Mouse (Mus musculus) mature B cell (primary cell): ENCODE measurements around the gene Rnf166.

Source experiments
- in situ Hi-C: fragments of 300-500 bp; cut with MboI; formaldehyde crosslinking; loops from 2 replicates; pipeline ENCODE4 v1.14.3; 2019

Gene Rnf166

DNA sequence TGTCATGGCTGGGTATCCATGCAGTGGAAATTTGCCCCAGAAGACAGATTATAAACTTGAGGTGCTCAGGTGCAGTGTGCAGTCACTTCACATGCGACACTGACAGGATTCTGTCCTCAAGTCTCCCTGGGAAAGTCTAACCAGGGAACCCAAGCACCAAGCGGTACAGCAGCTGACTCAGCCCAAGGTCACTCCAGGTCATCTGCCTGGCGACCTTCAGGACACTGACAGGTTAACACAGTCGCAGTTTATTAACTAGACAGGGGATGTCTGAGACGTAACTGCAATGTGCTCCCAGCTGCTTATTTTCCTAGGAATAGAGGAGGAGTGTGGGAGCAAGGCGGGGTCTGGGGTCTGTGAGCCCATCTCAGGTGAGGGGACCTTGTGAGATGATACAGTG is 6.5 kb downstream of the Rnf166 start:
- in situ Hi-C loops = no loop called here

- in situ Hi-C loops = no loop called here
Measured at GRCm38 (mm10) chr8:122467816-122468215, 8.0 kb downstream of the Rnf166 start.

- in situ Hi-C loops = no loop called here
Measured at GRCm38 (mm10) chr8:122464985-122465384, 10.9 kb downstream of the Rnf166 start.

- in situ Hi-C loops = no loop called here
Measured at GRCm38 (mm10) chr8:122463651-122464640, 11.9 kb downstream of the Rnf166 start.

GRCm38 (mm10) chr8:122462510-122462909 is 13.4 kb downstream of the Rnf166 start:
- in situ Hi-C loops = no loop called here

- in situ Hi-C loops = no loop called here
Measured at GRCm38 (mm10) chr8:122461473-122462148, 14.3 kb downstream of the Rnf166 start.

DNA sequence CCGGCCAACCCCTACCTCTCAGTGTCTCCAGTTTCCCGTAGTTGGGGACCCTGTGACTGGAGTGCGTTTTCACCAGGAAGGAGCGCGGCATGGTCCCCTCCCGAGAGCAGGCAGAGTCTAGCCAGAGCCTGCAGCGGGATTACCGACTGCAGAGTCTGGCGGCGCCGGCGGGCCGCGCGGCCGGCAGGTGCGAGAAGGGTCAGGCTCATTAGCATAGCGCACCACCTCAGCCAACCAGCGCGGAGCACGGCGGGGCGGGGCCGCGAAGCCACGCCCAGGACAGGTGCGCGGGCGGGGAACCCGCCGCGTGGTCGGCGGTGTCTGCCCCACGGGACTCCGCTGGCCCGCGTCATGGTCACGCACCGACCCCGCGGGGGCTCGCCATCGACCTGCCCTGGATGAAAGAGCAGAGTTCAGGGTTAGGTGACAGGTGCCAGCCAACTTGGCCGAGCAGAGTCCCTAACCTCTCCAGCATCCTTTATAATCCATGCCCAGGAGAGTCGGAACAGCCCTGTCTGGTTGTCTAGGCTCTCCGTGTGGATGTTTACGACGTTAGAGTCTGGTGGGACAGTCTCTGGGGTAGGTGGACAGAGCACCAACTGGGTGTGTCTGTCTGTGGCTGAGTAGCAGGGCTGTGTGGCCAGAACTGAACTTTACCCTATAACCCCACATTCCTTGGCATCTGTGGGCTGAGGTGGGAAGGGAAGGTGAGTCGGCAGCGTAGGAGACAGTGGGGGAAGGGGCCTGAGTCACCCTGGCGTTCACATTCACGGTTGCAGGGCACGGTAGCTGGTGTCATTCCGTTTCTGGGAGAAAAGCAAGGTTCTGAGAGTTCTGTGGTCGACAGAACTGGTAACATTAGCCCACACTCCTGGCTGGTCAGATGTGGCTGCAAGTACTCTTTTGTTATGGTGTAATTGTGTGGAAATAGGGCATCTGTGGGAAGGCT is 15.1 kb downstream of the Rnf166 start, which contains the start of gene Snai3:
Gene Snai3, minus strand, starts transcription at position 210 of the 949 bp plus-strand sequence.
- in situ Hi-C loops = no loop called here

- in situ Hi-C loops = no loop called here
Measured at GRCm38 (mm10) chr8:122459990-122460389, 15.9 kb downstream of the Rnf166 start.

DNA sequence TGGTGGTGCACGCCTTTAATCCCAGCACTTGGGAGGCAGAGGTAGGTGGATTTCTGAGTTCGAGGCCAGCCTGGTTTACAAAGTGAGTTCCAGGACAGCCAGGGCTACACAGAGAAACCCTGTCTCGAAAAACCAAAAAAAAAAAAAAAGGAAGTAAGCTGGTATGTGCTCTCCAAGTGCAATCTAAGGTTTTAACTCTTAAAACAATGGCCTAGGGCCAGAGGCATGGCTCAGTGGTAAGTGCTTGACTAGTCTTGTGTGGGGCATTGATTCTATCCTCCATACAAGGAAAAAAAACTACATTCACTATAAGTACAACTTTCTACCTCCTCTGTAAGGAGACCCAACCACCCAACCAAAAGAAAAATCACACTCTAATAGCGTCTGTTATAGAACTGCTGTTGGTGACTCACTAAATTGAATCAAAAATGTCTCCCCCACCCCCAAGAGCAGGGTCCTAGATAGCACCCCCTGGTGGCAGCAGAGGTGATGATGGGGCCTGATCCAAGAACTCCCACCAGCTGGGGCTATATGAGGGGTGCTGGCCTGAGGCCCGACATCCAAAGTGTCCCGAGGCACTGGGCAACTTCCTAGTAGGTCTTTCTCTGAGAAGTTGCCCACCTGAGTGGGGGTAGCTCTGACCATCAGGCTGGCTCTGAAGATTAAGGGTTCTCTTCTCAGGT is 16.5 kb downstream of the Rnf166 start:
- in situ Hi-C loops = no loop called here

- in situ Hi-C loops = no loop called here
Measured at GRCm38 (mm10) chr8:122457171-122457570, 18.7 kb downstream of the Rnf166 start.

- in situ Hi-C loops = no loop called here
Measured at GRCm38 (mm10) chr8:122454409-122454808, 21.5 kb downstream of the Rnf166 start.

DNA sequence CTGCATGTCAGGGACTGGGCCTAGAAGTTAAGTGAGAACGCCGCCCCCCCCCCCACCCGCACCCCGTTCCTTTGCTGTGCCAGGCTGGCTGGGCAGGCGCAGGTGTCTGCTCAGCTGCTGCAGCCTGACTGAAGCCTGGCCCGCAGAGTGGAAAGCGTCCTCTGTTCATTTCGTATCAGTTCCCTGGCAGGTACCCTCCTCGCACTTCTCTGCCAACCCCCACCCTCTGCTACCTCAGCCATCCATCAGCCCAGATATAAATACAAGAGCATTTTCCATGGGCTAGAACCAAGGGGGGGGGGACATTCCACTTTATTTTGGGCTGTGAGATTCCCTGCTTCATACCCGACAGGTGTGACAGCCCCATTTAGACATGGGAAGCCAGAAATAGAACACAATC is 23.7 kb downstream of the Rnf166 start:
- in situ Hi-C loops = no loop called here

- in situ Hi-C loops = no loop called here
Measured at GRCm38 (mm10) chr8:122451161-122451703, 24.6 kb downstream of the Rnf166 start.

GRCm38 (mm10) chr8:122445203-122445602 is 30.7 kb downstream of the Rnf166 start:
- in situ Hi-C loops = no loop called here

- in situ Hi-C loops = no loop called here
Measured at GRCm38 (mm10) chr8:122444058-122444748, 31.7 kb downstream of the Rnf166 start.

DNA sequence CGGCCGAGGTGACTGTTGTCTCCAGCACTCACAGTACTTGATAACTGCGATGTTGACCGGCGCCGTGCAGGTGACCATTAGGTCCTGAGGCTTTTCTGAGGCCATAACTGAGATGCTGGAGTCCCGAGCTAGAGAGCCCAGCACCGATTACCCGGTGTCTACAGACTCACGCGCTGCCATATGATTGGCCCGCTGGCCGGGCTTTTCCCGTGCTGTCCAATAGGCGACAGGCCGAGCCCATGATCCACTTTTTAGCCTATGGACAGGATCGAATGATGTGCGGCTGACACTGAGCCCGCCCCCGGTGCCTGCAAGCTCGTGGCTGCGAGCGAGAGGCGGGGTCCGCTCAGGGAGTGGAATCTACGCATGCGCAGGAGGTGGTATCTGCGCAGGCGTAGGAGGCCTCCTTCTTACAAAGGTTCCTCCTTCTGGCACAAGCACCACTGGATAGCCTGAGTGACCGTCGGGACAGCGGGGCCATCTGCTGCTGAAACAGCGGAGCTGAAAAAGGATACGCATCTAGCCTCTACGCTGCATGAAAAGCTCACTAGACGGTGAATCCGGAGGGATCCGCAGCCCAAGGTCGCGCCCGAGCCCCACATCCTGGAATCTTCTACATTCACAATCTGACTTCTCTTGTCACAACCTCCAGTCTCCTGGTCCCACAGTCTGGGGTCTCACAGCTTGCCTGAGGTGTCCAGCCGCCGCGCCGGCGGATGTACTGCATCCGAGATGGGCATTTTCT is 32.4 kb downstream of the Rnf166 start, which contains the start of gene Mvd:
Gene Mvd, minus strand, starts transcription at position 161 of the 745 bp plus-strand sequence.
- in situ Hi-C loops = no loop called here

DNA sequence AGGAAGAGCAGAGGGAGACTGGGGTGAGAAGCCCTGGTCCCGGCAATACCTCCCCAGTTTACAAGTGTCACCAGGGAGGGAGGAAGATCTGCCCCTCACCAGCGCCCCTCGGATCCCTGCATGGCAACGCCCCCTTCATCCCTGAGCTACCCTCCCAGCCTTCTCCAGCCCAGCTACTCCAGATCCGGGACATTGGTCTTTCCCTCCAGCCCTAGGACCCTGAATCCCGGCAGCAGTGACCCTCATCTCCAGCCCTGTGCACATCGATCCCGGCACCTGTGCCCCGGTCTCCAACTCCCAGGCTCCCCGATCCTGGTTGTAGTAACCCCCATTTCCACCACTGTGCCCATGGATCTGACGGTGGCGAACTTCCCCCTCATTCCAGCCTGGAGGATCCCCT is 33.1 kb downstream of the Rnf166 start:
- in situ Hi-C loops = no loop called here

- in situ Hi-C loops = no loop called here
Measured at GRCm38 (mm10) chr8:122442356-122442755, 33.5 kb downstream of the Rnf166 start.

- in situ Hi-C loops = no loop called here
Measured at GRCm38 (mm10) chr8:122441326-122441725, 34.5 kb downstream of the Rnf166 start.
